Mouse (Mus musculus) erythroblast, adult 5-6 weeks (primary cell): ENCODE data around the gene Dynlt1c. TPM values are rescaled to one million over a fixed set of nuclear protein-coding genes. Genes with fewer than 3 reads are reported as not detected.
"Not testable (repeated sequence)": the region's sequence is repeated elsewhere in the genome, so short reads cannot be mapped to it uniquely, and the experiment has no call there.

Experiments
- ATAC-seq: replicated peaks from 2 replicates; pipeline ENCODE4 v1.8.0; 2016; ENCODE audit warnings: moderate number of reproducible peaks, mild to moderate bottlenecking, moderate TSS enrichment, inconsistent platforms; ENCODE audit not compliant: poor library complexity, low FRiP score, severe bottlenecking
- total RNA-seq, 2 experiments: library from RNA; stranded (forward) in 1 of 2; stranded (reverse) in 1 of 2; fragments of 150-400 nt in 1 of 2; fragments of 200-764, 138-1000 nt in 1 of 2; gene quantifications; 2 replicates each; pipeline versions ENCODE4 v1.2.3 to v1.2.4; 2015 to 2017; ENCODE audit warnings: low replicate concordance in 2 of 2

The Dynlt1c gene
- total RNA-seq, 2 experiments from 2014 or later, result 0.34 TPM; not detected in 1

- ATAC-seq, result not testable (repeated sequence)
Measured at GRCm38 (mm10) chr17:6650904-6651565, 49.6 kb downstream of the Dynlt1c start.

- not testable (repeated sequence) for ATAC-seq
Measured at GRCm38 (mm10) chr17:6653341-6653946, 52.0 kb downstream of the Dynlt1c start.

- peak; percentile 69 for ATAC-seq
Measured at GRCm38 (mm10) chr17:6655087-6655511, 53.6 kb downstream of the Dynlt1c start.

GRCm38 (mm10) chr17:6655567-6656281 is 54.3 kb downstream of the Dynlt1c start, which contains the start of gene Dynlt1f:
Dynlt1f (minus strand) TSS chr17:6655900.
- peak; percentile 99 for ATAC-seq

GRCm38 (mm10) chr17:6656471-6656870 is 55.0 kb downstream of the Dynlt1c start:
- not testable (repeated sequence) for ATAC-seq

GRCm38 (mm10) chr17:6658801-6659200 is 57.3 kb downstream of the Dynlt1c start, which contains the start of gene Sytl3:
Sytl3 (plus strand) TSS chr17:6659093.
- not testable (repeated sequence) for ATAC-seq

Other genes starting within 250 kb of the Dynlt1c start
- gene Dynlt1b, start 171.6 kb upstream of the Dynlt1c start, total RNA-seq (2015; ENCODE audit: low replicate concordance), result 47.7 and 59.6 TPM in 2 replicates
- 21.3 and 49.7 TPM in 2 replicates for gene Dynlt1b, start 171.6 kb upstream of the Dynlt1c start, total RNA-seq (2017; ENCODE audit: low replicate concordance)
- gene Dynlt1f, start 54.2 kb downstream of the Dynlt1c start, total RNA-seq (2015; ENCODE audit: low replicate concordance), result 25.7 and 61.9 TPM in 2 replicates
- 19.3 and 29.0 TPM in 2 replicates for gene Dynlt1f, start 54.2 kb downstream of the Dynlt1c start, total RNA-seq (2017; ENCODE audit: low replicate concordance)
- gene Sytl3, start 57.4 kb downstream of the Dynlt1c start, total RNA-seq (2015; ENCODE audit: low replicate concordance), result 0.63 and 3.3 TPM in 2 replicates
- not detected in 2 replicates for gene Sytl3, start 57.4 kb downstream of the Dynlt1c start, total RNA-seq (2017; ENCODE audit: low replicate concordance)
- gene Ezr, start 181.1 kb downstream of the Dynlt1c start, total RNA-seq (2015; ENCODE audit: low replicate concordance), result 9.4 and 23.2 TPM in 2 replicates
- gene Ezr, start 181.1 kb downstream of the Dynlt1c start, total RNA-seq (2017; ENCODE audit: low replicate concordance), result 64.2 and 120 TPM in 2 replicates